Mouse (Mus musculus) Muller cell, postnatal 12 days (primary cell): ENCODE measurements around the gene Yif1a.
A peak's percentile ranks its signal among the peaks of the same experiment; 100 is the strongest.

Source experiments
- DNase-seq: peaks from one replicate; pipeline ENCODE4 v3.0.0-alpha.2; 2015; ENCODE audit errors: inconsistent ontology term

The Yif1a gene

GRCm38 (mm10) chr19:5087884-5088728 is at the start of gene Yif1a:
Gene Yif1a, plus strand, starts transcription at chr19:5088538.
- peak; percentile 98 for DNase-seq

GRCm38 (mm10) chr19:5038709-5039156 is 49.6 kb upstream of the Yif1a start, which contains the start of the genes B4gat1 and AC124502.3:
Gene B4gat1, plus strand, starts transcription at chr19:5038826.
Gene AC124502.3, plus strand, starts transcription at chr19:5038891.
- peak; percentile 94 for DNase-seq

- no peak for DNase-seq
Observed at GRCm38 (mm10) chr19:5039301-5040114, 48.8 kb upstream of the Yif1a start.

- peak; percentile 88 for DNase-seq
Observed at GRCm38 (mm10) chr19:5040862-5041523, 47.3 kb upstream of the Yif1a start, which contains the start of gene Brms1. Gene Brms1, plus strand, starts transcription at chr19:5041354.

GRCm38 (mm10) chr19:5041588-5041987 is 46.8 kb upstream of the Yif1a start:
- DNase-seq: no peak

DNA sequence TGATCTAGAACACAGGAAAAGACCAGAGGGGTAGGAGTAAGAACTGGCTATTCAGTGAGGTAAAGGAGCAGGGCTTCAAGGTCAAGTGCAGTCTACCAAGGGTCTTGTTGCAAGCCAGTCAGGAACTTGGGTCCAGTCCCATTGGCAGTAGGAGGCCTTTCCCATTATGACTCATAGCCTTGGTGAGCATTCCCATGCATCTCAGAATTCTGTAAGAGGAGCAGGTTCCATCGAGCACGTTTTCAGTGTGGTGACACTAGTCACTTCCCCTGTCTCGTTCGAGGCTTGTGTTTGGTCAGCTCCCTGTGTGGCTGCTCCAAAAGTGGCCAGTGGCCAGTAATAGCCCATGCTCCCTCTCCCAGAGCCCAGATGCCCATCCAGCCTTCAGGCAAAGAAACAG is 42.8 kb upstream of the Yif1a start:
- DNase-seq: peak; percentile 42

GRCm38 (mm10) chr19:5048138-5049056 is 39.9 kb upstream of the Yif1a start:
- DNase-seq: no peak

DNA sequence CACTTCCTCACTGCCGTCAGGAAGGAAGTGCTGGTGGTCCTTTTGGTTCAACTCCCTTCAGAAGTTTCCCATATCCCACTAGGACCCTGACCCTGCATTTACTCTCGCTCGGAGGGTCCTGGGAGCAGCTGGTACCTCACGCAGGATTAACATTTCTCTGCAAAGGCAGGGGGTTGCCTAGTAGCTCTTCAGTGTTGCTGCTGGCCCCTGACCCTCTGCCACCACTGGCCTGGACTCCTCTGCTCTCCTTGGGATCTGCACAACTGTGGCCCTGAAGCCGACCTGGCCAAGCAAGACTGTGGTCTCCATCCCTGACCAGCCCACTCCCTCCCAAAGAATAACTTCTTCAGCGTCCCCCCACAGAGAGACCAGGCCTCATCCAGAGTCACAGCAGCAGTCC is 39.0 kb upstream of the Yif1a start:
- no peak for DNase-seq

DNA sequence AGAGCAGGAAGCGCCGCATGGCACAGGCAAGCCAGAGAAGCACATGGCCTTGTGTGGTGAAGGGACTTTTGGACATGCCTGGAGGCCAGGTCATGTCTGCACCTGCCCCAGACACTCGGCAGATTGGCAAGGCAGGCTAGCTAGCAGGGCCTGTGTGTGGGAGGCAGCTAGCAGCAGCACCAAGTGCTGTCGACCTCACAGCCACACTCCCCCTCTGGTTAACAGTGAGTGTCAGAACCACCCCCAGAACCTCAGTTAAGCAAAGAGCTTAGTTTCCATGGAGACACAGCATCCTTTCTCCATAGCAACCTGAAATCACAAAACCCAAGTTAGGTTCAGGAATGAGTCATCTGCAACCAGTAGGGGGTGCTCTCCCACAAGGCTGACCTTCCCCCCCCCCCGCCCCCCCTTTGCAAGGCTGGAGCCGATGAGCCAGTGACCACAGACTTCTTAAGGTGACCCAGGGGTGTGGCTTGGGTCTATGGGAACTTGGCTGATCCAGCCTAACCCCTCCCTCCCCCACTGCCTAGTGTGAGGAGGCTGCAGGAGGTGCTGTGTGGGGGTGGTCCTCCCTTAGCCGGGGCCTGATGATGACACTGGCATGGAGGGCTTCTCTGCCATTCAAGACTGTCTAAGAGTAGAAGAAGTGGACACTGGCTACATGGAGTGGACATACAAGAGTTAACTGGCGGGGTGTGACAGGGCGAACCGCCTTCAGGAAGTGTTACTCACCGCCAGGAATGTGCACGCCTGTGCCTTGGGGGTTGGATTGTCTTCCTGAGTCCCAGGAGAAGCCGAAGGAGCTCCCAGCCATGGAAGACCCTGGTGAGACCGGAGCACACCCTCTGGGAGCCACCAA is 38.1 kb upstream of the Yif1a start, which contains the start of gene Rin1:
TSS of gene Rin1 (plus strand) at position 435 of the 859 bp plus-strand sequence.
- peak; percentile 86 for DNase-seq

DNA sequence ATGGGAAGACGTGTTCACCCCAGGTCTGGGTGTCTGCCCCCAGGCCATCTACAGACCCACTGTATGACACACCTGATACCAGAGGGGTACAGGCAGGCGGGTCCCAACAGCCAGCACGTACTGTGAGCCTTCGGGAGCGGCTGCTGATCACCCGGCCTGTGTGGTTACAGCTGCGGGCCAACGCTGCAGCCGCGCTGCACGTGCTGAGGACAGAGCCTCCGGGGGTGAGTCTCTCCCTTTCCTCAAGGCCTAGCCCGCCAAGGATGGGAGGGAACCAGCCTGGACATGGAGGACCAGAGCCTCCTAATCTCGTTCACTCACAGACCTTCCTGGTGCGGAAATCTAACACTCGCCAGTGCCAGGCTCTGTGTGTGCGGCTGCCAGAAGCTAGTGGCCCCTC is 37.3 kb upstream of the Yif1a start:
- DNase-seq: peak; percentile 46

DNA sequence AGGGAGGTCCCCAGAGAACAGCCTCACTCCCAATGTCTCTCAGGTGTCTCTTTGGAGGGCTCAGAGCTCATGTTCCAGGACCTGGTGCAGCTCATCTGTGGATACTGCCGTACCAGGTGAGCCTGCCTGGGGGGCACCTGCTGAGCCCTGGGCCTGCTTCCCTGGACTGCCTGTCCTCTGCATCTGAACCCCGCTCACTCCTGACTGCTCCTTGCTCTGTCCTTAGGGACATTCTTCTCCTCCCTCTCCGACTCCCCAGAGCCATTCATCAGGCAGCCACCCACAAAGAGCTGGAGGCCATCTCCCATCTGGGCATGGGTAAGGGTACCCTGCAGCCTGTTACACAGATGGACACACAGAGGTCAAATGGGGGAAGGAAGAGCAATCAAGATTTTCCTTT is 36.8 kb upstream of the Yif1a start:
- DNase-seq: peak; percentile 12

- no peak for DNase-seq
Observed at GRCm38 (mm10) chr19:5052166-5052822, 36.0 kb upstream of the Yif1a start.

GRCm38 (mm10) chr19:5052853-5053252 is 35.5 kb upstream of the Yif1a start:
- DNase-seq: no peak

DNA sequence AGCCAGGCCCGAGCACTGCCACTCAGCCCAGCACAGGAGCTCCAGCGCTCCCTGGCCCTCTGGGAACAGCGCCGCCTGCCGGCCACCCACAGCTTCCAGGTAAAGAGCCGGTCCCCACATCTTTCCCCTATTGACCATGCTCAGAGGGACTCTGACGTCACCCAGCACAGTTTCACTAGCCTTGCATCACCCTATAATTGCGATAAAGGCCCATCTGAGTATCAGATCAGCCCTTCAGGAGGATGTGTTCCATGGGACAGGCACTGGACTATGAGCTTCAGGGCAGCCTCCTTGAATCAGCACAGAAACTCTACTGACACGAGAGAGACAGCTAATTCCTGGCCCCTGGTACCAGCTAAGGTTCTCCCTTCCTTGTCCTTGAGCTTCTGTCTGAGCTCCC is 34.4 kb upstream of the Yif1a start:
- DNase-seq: peak; percentile 54

GRCm38 (mm10) chr19:5056251-5056650 is 32.1 kb upstream of the Yif1a start:
- DNase-seq: peak; percentile 40

- DNase-seq: peak; percentile 54
Observed at GRCm38 (mm10) chr19:5057876-5058775, 30.2 kb upstream of the Yif1a start.

DNA sequence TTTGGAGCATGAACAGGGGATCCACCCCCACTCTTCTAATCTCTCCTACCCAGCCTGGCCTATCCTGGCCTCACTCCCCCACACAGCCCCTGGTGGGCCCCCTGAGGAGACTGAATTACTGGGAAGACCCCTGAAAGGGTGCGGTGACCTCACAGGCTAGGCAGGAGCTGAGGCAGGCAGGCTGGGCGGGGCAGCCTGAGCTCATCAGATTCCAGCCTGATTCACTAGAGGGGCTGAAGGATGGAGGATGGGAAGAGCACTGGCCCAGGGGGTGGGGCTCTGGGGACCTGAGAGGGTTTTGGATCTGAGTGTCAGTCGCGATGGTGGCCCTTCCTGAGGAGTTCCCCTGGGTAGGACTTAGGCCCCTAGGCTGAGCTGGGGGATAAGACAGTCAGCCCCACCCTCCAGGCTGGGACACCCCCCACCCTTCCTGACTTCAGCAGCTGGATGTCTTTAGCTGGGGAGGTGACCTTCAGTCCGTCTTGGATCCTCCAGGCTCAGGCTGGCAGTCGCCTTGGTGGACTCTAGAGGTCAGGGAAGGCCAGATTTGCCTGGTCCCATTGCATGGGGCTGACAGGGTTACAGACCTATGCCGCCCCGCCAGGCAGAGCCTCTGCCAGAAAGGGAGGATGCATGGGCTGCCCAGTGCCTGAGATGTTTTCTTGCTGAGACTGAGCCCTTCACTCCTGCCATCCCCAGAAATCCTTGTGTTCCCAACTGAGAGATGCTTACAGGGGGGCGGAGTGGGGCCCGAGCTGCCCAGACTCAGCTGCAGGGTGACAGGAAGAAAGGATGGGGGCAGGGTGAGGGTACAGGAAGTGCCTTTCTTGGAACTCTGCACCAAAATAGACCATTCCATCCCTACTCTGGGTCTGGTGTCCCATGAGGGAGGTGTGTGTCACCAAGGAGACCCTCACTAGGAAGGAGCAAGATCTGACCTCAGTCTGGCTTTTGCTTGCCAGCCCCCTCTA is 29.3 kb upstream of the Yif1a start:
- peak; percentile 43 for DNase-seq
